Mouse (Mus musculus) T-helper 2 cell (primary cell): ENCODE measurements at regions not wholly inside any gene's neighbourhood (a gene's known extent, or its start where the extent isn't known, plus 50 kb on each side); places are given as distances from the start of the nearest gene placed in this dataset.

Experiments used
- in situ Hi-C: fragments of 300-600 bp; cut with MboI, MseI; formaldehyde crosslinking; loops from one replicate; pipeline ENCODE4 v1.15.1; 2025; ENCODE audit warnings: high pct_unique_total_duplicates

DNA sequence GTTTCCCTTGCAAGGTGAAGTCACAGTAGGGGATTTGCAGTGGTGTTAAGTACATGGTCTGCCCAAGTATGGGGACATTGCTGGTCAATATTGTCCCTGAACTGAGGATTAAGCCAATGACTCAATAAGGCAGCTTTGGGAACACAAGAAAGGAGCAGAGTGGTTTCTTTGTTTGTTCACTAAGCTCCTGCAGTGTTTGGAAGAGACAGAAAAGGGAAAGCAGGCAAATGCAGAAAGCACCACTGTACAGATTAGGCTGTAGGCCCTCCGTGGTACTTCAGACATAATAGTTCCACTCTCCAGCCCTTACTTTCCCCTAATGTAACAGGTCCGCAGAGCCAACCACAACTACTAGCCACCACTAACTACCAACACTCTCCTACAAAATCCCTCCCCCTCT lies 143.5 kb upstream of the Cpeb2 start:
- in situ Hi-C loops: no loop called here

DNA sequence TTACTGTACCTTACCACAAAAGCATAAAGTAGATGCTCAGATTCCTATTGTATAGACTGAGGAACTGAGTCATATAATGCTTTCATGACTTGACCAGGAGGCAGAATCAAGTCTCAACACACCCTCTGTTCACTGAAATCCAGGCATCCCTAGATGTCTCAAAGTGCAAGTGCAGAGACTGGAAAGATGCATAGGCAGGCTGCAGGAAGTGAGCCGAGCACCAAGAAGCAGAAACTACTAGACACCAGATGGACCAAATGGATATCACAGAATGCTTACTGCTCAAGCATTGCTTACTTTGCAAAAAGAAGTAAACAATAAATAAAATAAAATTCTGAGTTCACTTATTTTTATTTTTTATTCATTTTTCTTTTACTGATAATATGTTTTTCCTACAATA lies 143.0 kb upstream of the Cpeb2 start:
- in situ Hi-C loops: no loop called here

DNA sequence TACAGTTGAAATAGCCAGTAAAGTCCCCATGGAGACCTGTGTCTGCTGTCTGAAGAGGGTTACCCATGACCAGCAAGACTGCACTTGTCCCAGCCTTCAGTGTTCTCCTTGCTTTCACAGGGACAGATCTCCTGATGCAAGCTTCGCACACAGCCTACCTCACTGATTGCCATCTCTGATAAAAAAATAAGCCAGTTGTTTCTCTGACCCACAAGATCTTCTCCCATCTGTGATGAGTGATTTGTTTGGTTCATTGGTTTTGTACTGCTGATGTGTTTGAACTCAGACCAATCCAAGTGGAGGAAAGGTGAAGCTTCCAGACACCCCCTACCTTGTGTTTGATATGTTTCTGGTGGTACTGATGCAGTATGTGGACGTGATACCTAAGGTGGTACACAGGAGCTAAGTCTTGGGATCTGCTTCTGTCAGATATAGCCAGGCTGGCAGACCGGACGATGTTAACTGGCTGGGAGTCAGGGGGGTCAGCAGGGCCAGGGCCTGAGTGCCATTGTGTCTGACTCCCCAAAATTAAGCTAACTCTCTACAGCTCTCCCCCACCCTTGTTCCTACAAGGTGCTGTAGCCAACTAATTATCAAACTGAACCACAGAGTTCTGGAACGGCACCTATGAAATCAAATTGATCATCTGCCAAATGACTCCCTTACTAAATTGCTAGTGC lies 139.2 kb upstream of the Cpeb2 start:
- in situ Hi-C loops: no loop called here

DNA sequence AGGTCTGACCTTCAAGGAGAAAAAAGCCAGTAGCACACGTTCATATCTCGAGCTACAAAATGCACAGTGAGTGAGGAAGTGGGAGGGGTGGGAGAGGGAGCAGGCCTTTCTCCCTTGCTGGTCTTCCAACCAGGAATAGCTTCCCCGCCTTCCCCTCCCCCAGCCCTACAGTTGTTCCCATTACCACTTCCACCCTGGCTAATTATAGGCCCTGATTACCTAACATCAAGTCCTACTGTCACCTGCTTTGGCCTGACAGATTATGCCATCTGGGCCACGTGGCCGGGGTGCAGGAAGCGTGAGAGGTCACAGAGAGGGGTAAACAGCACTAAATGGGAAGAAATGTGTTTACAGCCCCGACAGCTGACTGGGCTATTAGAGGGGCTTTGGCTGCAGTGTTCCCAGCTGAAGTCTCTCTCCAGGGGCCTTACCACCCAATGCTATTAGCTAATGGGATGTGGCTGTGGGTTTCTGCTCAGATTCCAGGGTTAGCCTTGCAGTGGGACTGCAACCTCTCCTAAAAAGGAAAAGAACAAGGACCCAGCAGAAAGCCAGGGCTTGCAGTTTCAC lies 138.6 kb upstream of the Cpeb2 start:
- in situ Hi-C loops: no loop called here

DNA sequence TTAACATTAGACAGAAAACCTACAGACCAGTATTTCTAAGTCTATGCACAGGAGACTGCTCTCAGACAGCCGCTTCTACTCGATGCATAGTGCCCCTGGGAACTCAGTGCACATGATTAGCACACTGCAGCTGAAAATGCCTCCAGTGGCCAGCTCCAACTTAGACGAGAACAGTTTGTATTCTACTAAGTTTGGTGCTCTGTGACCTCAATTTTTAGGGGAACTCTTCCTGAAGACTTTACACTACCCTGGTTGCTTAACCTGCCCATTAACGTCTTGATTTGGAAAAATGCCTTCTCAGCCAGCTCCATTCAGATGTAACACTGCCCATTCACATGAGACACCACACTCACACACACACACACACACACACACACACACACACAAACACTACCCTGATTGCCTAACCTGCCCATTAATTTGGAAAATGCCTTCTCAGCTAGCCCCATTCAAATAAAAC lies 130.9 kb upstream of the Cpeb2 start:
- in situ Hi-C loops: no loop called here

DNA sequence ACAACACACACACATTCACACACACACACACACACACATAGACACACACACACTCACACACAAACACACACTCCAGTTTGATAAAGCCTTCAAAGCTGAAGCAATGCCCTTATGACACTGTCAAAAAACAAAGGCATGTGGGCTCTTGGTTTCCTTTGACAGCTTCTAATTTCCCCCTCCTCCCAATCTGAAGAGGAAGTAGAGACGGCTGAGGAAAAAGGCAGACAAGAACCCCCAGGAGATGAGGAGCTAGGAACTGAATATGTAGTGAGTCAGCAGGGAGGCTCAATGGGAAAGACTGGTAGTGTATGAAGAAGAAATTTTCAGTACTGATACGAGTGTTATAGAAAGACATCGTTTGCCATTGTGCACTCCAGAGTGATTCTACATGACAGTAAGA lies 130.4 kb upstream of the Cpeb2 start:
- in situ Hi-C loops: no loop called here

DNA sequence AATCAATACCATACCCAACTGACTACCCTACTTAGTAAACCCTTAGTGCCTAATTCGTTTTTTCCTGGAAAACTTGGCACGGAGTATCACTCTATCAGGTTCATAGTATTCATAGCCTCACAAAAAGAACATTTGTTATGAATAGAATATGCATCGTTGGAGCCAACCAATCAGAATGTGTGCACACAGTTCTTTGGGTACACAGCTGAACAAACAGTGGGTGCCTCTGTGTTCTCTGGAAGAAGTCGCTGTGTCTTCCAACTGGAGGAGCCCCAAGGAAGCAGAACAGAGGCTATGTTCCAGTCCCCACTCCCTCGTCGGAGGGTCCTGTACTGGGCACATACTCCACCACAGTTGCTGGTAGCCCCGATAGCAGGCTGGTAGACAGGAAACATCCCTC lies 129.2 kb upstream of the Cpeb2 start:
- in situ Hi-C loops: no loop called here

DNA sequence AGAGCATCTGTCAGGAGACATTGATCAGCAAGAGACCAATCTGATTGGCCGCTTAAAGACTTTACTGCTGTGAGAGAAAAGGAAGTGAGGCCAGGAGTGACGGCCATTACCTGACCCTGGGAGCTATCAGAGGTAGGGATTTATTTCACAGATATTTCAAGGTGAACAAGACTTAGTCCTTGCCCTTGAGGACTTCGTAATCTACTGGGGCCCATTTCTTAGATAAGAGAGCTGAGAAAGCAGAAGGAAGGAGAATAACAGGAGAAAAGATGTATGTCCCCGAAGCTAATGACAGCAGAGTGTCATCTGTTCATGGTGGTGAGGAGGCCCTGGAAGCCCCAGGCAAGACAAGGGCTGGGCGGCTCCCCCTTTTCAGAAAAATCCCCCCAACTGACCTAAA lies 127.4 kb upstream of the Cpeb2 start:
- in situ Hi-C loops: no loop called here

DNA sequence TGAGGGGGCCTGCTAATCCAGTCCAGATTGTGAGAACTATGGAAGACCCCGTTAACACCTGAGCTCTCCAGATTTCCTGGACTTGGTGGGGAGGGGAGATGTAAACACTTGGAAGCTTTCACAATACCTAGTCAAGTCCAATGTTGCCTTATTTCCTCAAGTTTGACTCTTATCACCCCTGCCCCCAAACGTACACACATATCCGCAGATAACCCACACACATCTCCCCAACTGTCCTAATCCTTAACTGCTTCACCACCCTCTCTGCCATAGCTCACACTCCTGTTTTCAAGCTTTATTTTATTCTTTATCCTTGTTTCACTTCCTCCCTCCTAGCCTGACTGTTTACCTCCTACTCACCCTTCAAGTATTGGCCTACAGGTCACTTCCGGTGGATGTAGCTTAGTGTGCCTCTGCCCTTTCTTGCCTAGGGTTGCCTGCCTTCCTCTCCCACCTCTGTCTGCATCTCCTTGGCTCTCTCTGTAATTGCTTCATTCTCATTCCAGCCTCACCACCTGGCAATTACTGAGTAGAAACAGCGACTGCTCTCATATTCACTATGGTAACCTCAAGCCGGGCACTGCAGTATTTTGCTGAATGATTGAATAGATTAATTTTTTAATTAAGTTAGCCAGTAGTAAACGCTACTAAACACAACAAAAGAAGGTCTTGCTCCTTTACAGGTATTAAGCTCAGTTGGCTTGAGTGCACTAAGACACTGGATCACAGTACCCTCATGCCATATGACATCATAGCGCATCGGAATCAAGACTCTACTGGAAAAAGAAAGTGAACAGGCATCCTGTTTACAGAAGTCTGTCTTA lies 125.3 kb upstream of the Cpeb2 start:
- in situ Hi-C loops: no loop called here

DNA sequence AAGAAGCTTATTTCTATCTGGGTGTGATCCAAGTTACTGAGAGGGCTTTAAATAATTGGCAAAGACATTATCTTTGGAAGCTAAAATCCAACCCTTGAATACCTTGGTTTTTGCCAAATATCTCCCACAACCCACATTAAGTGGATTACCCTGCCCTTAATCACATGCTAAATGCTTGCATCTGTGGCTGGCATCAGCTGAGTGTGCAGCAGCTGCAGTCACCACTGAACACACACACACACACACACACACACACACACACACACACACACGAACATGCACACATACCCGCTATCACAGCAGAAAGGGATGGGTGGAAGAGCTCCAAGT lies 124.7 kb upstream of the Cpeb2 start:
- in situ Hi-C loops: no loop called here

DNA sequence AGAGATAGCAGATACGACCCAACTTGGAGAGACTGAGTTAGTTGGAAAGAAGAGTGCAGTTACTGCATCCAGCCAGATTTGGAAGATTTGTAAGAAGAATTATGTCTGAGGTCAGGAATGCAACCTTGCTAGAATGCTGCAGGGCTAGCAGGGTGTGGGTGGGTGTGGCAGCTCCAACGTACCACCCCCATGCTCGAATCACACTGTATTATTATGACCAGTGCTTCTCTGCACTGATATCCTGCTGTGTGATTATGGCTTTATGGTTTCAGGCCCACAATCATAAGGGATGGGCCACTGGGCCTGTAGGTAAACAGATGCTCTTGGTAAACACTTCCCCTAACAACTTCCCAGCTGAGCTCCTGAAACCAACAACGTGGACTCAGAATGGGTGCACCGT lies 122.8 kb upstream of the Cpeb2 start:
- in situ Hi-C loops: no loop called here

DNA sequence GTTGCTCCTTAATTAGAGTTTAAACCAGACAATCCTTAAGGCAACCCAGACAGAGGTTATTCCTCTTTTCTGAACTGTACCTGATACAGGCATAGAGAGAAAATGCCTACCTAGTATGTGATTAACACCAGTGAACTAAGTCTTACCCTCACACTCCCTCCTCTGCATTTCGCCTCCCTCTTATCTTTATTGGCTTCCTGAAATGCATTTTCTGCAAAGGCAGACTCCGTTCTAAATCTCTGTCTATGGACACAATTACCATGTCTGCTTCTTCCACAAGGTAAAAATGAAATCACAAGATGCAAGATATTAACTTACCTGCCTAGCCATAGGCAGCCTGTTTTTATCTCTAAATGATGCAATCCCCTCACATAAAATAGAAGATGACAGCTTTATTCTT lies 121.2 kb upstream of the Cpeb2 start:
- in situ Hi-C loops: no loop called here

DNA sequence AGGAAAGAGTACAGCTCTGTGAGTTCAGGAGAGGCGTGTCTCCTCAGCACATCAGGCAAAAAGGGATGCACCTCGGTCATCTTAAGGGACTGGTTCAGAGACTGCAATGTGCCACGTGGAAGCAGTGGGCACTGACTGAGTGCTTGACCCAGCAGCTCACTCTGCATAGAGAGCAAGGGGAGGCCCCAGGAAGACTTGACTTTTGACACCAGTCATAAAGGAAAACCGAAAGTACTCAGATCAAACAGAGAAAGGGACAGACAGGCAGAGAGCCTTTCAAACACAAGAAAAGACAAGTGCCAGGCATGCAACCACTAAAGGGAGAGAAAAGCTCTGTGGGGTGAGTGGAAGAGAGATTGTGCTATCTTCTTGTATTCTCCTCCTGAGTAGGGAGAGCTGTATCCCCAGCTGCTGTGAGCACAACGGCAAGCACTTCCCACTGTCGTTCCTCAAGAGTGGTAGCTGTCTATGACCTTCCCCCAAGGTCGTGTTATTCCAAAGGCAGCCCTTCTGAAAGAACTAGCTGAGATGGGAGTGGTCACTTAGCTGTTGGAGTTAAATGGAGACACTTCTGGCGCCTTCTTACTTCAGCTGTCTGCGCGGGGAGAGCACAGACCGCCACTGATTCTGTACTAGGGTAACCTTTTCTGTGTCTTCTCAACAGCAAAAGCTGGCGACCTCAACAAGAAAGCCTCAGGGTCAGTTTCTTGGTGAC lies 119.4 kb upstream of the Cpeb2 start:
- in situ Hi-C loops: no loop called here

DNA sequence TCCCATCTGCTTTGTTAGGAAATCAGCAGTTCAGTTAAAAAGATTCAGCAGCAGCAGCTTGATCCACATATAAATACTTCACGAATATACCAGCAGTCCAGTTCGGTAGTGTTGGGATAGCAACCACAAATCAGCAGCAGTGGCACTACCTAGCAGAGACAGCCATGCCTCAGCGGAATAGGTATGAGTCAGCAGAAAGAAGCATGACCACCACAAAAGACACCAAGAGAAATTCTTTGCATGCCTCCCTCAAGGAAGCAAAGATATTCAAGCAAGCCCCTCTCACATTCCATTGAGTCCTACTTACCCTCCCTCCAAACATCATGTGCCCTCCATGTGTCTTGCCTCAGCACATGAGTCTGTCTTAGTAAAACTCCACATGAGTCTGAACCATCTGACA lies 117.5 kb upstream of the Cpeb2 start:
- in situ Hi-C loops: no loop called here

DNA sequence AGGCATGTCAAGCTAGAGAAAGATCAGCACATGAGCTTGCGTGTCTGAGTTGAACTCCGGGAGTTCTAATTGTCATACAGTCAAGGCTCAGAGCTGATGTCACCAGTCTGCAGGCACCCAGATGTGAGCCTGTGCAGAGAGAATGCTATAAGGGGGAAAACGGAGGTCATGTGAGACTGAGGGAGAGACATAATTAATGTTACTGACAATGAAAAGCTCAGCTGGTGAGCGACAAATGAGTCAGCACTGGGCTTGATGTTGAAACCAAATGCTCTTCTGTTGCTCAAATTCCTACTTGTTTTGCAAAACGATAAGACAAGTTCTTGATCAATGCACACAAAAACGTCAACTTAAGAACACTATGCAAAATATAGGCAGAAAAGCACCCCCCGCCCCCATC lies 116.1 kb upstream of the Cpeb2 start:
- in situ Hi-C loops: no loop called here

DNA sequence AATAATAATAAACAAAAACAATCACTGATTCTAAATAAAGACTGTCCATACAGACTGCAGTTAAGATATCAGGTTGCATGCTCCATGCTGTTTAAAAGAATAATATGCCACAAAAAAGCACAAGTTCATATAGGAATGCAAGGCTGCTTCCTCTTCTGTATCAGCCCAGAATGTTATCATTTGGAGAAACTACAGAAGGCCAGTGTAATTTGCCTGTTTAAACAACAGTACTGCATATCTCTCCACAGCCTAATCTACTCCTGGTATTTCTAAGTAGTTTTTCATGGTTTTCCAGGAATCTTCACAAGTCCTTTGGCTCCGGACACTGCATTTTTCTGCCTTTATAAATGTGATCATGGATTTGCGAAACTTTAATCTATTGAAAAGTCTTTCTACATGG lies 111.9 kb upstream of the Cpeb2 start:
- in situ Hi-C loops: no loop called here

DNA sequence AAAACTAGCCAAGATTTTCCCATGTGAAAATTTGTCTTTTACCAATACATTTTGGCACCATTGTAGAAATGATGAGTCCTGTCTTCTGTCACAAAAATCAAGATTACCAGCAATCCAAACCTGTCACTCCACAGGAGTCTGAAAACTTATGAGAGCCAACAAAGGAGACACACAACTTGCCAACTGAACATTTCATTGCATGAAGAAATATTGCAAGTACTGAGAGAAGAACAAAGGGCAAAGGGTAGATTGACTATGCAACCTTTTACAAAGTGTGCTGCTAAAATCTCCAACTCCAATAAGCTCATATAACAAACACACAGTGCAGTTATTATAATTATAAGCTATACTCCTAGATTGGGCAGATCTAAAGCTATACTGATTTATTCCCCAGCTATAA lies 108.7 kb upstream of the Cpeb2 start:
- in situ Hi-C loops: no loop called here

DNA sequence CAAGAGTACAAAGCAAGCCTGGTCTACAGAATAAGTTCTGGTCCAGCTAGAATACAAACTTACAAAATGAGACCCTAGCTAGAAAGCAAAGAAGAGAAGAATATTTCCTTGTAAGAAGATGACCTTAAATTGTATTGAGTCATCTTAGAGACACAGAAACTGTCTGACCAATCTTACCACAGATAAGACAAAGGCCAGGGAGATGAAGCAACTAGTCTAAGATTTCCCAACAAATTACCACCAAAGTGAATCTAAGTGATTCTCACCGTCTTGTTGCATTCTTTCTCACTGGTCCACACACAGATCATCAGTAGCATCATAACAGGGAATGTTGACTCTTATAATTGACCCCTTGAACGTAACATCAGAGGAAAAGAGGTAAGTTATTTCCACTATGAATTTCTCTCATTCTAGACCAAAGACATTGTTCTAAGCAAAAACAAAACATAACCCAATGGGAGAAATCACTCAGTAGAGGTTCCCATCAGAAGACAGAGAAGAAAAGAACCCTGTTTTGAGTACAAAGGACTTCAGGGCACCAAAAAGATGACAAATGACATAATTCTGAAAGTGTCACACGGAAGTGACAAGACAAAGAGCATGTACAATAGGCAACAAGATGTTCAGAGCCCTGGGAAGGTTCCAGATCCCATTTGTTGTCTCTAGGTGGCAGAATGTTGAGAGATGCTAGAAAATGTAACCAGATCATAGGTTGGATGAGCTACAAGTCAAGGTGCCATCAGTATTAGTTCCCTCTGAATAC lies 107.0 kb upstream of the Cpeb2 start:
- in situ Hi-C loops: no loop called here

DNA sequence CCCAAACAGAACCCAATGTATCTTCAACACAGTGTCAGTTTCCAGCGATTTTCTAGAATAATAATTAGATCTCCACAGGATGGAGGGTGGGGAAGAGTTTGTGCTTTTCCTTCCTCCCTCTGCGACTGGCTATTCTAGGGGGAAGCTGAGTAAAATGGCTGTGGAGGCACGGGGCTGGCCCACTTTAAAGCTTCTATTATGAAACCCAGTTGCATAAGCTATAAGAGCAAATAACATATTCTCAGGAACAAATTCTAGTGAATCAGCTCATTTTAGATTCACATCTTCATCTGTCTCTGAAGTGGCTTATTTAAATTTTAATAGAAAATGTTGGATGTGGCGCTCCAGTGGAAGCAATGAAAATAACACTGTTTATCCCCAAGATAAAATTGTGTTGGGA lies 102.6 kb upstream of the Cpeb2 start:
- in situ Hi-C loops: no loop called here

DNA sequence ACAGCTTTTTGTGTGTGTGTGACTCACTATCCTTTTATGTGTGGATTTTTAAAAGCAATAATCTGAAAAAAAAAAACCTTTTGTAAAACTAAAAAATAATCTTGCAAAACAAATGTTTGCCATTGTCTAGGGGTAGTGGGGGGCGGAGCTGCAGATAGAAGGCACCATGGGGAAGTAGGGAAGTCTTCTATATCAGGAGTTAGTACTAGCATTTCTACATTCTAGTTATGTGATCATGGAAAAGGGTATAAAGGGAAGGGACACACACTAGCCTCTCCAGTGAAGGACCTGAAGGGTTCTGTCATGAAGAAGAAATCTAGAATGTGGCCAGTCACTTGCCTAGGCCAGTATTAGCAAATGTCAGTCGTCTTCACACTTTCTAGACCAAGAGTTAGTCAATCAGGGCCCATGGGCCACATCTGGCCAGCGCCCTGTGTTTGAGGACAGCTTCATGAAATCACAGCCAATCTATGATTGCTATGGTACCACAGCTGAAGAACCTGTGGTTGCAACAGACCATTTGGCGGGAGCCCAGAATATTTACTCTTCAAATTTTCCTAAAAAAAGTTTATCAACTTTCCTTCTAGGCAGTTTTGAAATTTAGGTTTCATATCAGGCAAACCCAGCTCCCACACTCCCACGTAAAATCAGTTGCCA lies 101.9 kb upstream of the Cpeb2 start:
- in situ Hi-C loops: no loop called here

DNA sequence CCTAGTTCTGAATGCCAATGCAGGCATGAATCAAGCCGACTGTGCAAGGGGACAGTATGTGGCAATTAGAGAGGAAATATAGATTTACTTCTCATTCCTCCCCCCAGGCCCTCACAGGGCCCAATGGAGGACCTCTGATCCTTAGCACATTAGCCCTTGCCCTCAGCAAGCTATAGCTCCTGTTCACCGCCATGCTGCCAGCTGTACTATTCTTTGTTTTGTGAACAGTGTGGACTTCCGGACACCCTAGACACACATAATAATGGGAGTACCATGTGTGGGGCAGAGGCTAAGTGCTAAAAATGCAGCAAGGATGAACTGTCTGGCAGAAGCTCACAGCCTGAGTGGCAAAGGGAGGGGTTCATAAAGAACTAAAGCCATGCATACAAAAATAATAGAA lies 99.3 kb upstream of the Cpeb2 start:
- in situ Hi-C loops: no loop called here
